Mouse (Mus musculus): ENCODE measurements around the gene Isyna1.

Gene Isyna1

DNA sequence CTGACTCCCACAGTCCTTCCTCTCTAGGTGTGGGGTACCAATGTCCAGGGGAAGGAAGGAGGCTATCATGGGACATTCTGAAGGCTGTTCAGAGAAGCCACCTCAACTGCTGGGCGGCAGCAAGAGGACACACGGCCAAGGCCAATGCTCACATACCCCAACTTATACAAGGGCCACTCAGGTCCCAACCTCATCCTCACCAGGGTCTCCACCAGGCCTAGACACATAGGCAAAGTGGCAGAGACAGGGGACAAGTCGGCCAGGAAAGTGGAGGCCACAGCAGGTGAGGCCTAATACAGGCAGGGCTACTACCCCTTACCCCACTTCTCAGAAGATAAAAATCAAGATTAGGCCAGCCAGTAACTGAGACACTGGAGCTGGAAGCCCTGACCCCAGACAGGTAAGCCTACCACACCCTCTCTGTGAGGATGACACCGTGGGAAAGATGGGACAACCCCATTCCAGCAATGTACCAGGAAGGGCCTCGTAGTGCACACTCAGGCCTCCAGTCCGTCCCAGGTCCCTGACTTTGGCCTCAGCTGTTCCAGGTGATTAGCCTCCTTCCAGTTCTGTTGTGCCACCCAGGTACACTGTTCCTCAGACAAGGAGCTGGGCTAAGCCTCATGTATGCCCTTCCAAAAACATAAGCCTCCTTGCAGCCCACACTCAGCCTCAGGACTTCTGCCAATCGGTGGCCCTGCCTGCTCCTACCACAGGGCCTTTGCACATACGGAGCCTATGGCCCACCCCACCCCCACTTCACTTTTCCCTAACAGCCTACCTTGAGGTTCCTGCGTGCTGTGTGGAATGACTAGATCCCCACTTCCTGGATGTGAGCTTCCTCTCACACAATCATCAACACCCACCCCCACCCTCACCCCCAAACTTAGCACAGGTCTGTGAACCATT is 12.0 kb downstream of the Isyna1 start:
- no peak for DNase-seq

DNA sequence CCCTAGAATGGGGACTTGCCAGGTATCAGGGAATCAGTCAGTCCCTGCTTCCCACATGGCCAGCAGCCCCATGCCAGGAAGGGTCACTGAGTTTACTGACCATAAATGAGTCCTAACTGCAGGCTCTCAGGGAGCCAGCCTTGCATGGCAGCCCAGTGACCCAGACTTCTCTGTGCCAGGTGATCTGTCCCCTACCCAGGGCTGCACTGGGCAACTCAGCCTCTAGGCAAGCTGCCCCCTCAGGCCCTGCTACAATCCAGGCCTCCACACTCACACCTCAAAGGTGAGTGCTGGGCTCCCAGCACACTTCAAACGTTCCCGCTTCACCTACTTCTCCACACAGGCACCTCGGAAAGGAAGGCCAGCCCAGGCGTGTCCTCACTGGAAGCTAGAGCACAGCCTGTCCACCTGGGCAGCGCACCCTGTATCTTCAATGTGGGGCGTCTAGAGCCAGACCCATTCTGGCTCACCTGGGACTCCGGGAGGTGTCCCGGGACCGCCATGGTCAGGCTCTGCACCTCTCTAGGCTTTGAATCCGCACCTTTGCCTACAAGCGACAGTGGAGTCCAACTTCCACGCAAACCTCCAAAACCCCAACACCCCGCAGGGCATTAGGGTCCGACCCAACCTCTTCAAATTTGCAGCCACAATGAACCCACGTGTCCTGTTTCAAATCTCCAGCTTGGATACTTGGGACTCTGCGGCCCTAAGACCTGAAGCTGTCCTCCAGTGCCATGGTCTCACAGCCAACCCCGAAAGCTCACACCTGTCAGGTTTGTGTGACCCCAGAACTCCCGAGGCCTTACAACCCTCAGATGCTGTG is 12.8 kb downstream of the Isyna1 start:
- DNase-seq, result no peak

DNA sequence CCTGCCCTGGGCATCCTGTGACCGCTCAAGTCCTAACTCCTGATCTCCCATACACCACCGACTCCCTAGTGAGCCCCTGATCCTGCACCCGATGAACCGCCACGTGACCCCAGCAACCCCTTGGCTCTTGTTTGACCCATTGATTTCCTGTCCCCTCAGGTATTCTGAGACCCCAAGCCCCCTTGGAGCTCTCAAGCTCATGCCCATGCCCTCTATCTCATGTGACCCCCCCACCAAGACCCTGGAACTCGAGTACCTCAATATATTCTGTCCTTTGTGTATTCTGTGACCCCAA is 13.4 kb downstream of the Isyna1 start:
- no peak for DNase-seq

GRCm38 (mm10) chr8:70607898-70608748 is 13.9 kb downstream of the Isyna1 start:
- peak; percentile 47 to 55 for DNase-seq

- no peak for DNase-seq
Measured at GRCm38 (mm10) chr8:70608749-70609367, 14.7 kb downstream of the Isyna1 start, which contains the start of gene Ssbp4. TSS of gene Ssbp4 (minus strand) at chr8:70608872.

DNA sequence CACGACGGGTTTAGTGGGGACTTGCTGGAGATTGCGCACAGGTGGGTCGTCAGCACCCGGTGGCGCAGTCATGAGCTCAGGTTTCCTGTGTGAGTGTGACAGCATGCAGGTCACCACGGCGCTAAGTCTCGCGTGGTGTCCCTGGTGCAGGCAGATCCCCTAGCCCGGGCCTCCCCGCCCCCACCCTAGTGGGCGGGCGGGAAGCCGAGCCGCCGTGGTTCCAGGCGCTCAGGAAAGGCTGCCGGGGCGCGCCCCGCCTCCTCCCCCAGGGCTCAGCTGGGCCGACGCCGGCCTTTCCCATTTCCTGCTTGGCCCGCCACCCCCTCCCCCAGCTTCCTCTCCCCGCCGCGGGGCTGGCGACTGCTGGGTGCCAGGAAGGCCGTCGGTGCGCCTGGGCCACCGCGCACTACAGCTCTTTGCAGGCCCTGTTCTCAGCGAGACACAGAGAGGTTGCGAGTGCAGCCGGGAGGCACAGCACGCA is 15.2 kb downstream of the Isyna1 start:
- DNase-seq, result peak; percentile 88 to 89

DNA sequence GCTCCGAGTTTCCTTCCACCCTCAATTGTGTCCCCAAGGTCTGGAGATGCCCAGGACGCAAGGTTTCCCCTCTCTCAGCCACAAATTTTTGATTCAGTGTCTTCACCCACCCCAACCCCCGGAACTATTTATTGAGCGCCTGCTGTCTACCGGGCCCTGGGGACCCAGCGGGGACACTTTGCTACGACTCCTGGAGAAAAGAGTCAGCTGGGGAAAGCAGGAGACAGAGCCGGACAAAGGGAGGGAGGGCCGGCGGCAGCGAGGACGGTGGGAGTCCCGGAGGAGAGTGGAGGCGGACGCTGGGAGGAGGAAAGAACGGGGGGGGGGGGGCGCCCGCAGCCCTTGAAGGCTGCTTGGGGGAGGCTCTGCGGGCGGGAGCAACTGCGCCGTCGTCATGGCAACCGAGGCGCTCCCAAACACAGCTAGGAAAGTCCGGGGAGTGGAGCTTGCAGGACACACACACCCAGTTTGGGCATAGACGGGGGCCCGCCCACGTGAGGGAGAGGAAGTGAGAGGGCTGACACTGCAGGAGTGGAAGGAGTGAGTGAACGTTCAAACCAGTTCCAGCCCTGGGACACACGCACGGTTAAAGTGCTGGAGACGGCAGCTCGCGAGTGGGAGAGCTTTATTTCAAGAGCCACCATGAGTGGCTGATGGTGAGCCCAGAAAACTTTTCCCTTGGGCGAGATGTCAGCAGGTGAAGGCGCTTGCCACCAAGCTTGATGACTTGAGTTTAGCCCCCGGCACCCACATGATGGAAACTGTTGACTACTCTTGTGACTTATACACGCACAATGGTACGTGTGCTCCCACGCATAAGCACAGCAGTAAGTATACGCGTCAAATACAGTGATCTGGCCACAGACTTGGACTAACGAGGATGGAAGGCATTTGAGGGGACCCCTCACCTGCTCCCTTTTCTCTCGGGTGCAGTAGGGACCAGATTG is 15.9 kb downstream of the Isyna1 start:
- peak; percentile 90 to 93 for DNase-seq

- DNase-seq, result peak; percentile 92 to 94
Measured at GRCm38 (mm10) chr8:70610796-70611771, 16.9 kb downstream of the Isyna1 start.

DNA sequence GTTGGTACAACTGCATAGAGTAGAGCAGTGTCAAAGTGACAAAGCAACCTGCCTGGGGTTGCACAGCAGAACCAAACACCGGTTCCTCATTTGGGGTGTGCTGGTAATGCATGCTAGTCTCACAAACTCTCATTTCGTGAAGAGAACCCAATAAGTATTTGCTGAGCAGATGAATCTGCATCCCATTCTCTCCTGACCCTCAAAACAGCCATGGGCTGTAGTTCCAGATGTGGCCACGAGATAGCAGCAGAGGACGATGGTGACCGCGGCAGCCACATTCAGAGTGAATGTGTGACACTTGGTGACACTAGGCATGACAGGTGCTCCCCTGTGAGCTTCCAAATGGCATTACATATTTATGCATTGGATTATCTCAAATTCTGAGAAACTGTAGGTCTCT is 17.7 kb downstream of the Isyna1 start:
- peak; percentile 94 for DNase-seq

DNA sequence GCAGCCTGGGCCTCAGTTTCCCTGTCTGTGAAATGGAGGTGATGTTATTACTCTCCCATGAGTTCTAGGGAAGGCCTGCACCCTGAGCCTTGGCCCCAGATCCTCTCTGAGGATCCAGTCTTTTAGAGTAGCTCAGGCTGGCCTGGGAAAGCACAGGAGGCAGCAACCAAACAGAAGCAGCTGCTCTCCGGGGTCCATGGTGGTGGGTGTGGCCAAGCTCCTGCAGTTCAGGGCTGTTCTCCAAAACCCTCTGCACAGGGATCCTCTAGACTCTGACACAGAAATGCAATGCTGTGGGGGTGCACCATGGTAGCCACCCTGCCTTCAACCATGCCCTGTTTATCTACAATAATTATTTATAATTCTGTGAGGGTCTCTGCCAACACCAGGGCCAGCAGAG is 19.6 kb downstream of the Isyna1 start:
- DNase-seq, result no peak

GRCm38 (mm10) chr8:70614469-70614868 is 20.3 kb downstream of the Isyna1 start:
- DNase-seq, result no peak

DNA sequence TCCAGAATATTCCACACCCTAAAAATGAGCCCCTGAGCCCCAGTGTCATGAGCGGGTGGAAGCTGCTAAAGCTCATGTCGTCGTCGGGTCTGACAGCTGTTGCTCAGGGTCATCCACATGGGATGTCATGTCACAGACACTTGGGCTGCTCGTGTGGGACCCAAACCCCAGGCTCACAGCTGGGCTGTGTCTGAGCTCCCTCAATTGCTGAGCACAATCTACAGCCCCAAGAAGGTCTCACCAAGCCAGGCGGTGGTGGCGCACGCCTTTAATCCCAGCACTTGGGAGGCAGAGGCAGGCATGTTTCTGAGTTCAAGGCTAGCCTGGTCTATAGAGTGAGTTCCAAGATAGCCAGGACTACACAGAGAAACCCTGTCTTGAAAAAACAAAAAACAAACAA is 21.1 kb downstream of the Isyna1 start:
- DNase-seq, result no peak

DNA sequence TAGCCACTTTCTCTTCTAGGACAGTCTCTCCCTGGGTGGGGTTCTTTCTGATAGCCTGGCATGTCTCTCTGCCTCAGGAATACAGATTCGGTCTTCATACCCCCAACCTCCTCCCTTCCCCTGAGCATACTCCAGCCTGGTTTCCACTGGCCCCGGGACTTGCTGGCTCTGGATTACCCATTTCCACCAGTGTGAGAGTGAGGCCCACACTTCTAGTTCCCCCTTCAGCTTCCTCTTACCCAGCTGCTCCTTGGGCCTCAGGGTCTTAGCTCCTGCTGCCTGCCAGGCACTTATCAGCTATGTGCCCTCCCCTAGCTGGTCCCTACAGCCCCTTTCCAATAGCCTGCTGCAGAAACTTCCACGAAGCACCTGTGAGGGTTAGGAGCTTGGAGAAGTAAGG is 21.7 kb downstream of the Isyna1 start, which contains the start of gene Lrrc25:
Gene Lrrc25, plus strand, starts transcription at position 262 of the 400 bp plus-strand sequence.
- no peak for DNase-seq

DNA sequence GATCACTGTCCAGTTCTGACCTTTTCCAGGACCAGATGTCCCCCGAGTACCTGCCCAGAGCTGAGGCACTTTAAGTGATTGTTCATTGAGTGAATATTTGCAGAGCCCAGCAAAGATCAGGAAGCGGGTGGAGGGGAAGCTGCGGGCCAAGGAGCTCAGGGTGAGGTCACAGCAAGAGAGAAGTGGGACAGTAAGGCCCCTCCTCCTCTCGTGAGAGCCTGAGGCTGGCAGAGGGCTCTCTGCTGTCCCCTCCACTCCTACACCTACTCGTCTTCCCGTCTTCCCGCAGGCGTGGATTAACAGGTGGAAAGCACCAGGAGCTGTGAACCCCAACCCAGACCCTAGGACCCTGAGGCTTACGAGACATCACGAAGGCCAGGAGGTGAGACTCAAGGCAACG is 22.5 kb downstream of the Isyna1 start:
- DNase-seq, result peak in 1 of 2 experiments; percentile 45

DNA sequence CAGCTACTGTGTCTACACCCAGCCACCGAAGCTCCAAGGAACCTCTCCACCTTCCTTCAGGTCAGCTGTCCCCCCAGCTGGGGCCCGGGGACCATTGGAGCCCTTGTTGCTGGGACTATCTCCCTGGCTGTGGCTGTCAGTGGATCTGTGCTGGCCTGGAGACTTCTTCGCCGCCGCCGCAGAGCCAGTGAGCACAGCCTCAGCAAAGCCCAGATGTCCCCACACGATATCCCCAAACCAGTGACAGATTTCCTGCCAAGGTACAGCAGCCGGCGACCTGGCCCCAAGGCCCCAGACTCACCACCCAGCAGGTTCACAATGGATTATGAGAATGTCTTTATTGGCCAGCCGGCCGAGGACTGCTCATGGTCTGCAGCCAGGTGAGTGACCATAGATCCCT is 23.8 kb downstream of the Isyna1 start:
- no peak for DNase-seq

- DNase-seq, result peak; percentile 95 to 97
Measured at GRCm38 (mm10) chr8:70618888-70619334, 24.7 kb downstream of the Isyna1 start.

- DNase-seq, result no peak
Measured at GRCm38 (mm10) chr8:70622220-70622619, 28.0 kb downstream of the Isyna1 start.

DNA sequence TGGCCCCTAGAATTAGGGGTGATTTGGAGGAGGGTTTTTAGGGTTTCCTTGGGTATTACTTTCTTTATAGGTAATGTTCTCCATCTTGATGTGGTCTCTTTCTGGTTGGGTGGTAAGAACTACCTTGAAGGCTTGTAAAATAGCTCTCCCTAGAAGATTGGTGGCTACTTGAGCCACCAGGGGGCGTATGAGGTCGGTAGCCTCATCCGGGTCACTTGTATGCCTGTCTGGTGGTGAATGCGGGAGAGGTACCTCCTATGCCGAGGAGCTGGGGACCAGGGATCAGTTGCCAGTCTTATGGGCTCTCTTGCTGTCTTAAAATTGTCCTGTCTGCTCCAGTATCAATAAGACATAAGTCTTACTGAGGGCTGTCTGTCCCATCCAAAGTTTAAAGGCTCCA is 30.9 kb downstream of the Isyna1 start:
- peak; percentile 73 to 74 for DNase-seq

GRCm38 (mm10) chr8:70627041-70627440 is 32.9 kb downstream of the Isyna1 start:
- DNase-seq, result no peak

All from B cell, adult 2 months (primary cell).